Mouse (Mus musculus) gastrocnemius, postnatal 14 days (tissue): ENCODE measurements at regions not wholly inside any gene's neighbourhood (a gene's known extent, or its start where the extent isn't known, plus 50 kb on each side); places are given as distances from the start of the nearest gene placed in this dataset.

ENCODE experiments used
- DNase-seq: peaks from one replicate; pipeline ENCODE4 v3.0.0; 2021; ENCODE audit warnings: mixed read lengths
- intact Hi-C: fragments of 180-260 bp; cut with DNase I; formaldehyde crosslinking; loops from one replicate; pipeline ENCODE4 v1.15.1; 2025; ENCODE audit warnings: low total_unique reads

DNA sequence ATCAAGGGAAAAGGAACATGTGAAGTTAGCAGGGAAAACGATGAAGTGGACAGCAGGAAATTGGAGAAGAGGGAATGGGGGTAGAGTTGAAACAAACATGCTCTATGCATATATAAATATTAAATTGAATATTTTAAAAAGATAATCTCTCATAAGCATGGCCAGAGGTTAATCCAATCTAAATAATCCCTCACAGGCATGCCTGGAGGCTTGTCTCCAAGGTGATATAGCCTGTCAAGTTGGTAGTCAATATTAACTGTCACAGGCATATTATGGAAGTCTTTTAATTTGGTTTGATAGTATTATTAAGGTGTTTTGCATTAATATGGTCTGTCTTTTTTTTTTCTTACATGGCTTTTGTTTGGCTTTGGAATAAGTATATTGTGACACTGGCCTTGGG is 396.1 kb upstream of the Smarca2 start:
- no peak for DNase-seq
- intact Hi-C loops = no loop called here

GRCm38 (mm10) chr19:26234539-26234938 is 370.3 kb upstream of the Smarca2 start:
- DNase-seq = no peak
- intact Hi-C loops = no loop called here

DNA sequence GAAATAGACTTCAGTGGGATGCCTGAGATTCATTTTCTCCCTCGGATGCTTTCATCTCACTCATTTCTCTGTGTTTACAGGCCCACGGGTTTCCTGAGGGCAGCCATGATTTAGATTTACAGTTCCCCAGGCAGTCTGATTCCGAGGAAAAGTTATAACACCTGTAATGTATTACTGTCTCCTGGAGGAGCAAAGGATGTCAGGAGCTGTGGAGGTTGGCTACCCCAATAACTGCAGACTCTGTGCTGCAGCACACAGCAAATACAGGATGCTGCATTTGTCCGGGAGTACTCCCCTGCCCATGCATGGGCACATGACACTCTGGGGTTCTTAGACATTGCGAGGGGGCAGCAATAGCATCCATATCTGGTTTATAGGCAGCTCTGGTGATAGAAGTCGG is 360.8 kb upstream of the Smarca2 start:
- intact Hi-C loops = no loop called here
- DNase-seq = no peak

DNA sequence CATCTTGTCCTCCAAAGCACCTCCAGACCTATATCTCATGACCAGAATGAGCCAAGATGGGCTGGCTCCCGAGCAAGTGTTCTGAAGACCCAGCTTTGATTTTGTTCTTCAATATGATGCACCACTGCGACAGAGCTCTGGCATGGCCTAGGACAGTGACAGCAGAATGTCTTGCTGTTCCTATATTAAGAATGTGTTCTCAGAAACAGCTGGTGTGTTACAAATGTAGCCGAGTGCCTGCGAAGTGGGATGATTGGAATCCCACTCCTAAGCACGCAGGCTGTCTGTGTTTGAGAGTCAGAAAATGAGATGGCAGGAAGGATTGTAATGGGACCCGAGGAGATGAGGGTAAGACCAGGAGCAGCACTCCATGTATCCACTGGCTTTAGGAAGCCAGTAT is 355.1 kb upstream of the Smarca2 start:
- intact Hi-C loops = no loop called here
- DNase-seq = no peak

GRCm38 (mm10) chr19:26258677-26259076 is 346.2 kb upstream of the Smarca2 start:
- no peak for DNase-seq
- intact Hi-C loops = no loop called here

DNA sequence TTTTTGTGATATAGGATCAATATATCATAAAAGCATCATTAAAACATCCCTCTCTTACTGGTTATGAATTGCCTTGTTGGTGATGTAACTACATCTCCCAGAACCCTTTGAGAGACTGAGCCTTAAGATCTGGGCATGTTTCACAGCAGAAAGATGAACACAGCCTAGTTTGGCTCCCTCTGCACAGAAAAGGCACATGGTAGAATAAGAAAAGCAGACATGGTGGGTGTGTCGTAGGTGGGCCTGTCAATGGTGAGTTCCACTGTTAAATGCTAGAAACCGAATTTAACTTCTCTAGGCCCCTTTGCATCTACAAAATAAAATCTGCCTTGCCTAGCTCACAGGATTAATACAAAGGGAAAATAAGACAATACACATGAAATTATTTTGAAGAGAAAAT is 343.3 kb upstream of the Smarca2 start:
- intact Hi-C loops = no loop called here
- DNase-seq = no peak

DNA sequence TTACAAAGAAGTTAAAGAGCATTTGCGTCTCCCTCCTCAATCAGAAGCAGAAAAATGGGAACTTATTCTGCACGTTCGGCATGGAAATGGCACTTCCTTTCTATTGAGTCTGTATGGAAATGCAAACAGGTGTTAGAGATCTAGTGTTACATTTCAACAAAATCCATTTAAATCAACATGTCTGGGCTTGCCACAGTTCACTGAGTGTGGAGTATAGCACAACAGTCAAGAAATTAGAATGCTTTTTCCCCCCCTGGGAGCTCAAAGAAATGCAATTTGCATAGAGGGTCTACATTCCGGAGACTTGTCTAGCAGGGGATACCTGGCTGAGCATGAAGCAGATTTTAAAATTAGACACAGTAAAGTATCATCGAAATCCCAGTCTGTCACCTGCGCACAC is 308.5 kb upstream of the Smarca2 start:
- no peak for DNase-seq
- intact Hi-C loops = no loop called here

DNA sequence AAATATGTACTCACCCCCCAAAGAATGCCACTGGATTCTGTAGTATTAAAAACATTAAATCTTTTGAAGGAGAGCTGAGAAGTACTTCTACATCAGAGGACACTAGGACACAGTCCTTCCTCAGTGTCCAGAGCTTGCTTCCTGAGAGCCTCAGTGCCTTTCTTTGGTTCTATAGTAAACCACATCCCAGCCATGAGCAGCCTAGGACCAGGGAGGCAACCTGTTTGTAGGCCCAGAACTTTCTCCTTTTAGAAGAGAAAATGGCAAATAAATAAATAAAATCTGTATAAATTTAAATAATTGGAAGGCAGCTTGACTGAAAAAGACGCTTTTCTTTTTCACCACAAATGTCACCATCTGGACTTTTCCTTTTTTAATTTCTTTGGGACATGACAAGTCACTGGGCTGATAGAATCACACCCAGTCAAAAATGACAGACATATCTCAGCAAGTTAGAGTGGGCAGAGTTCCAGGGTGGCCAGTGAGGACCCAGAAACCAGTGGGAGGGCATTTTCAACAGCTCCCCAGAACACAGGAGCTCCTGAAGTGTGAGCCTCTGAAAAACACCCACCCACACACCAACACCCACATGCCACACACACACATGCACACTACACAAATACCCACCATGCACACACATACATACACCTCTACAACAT is 296.2 kb upstream of the Smarca2 start:
- intact Hi-C loops = no loop called here
- DNase-seq = no peak

- peak; percentile 4 for DNase-seq
Observed at GRCm38 (mm10) chr19:26318977-26319376, 285.9 kb upstream of the Smarca2 start.

GRCm38 (mm10) chr19:26323682-26324081 is 281.2 kb upstream of the Smarca2 start:
- no peak for DNase-seq
- intact Hi-C loops = no loop called here

More at GRCm38 (mm10) chr19:26318977-26319376, 285.9 kb upstream of the Smarca2 start:
- intact Hi-C loops = no loop called here

- no peak for DNase-seq
- intact Hi-C loops = no loop called here
Observed at GRCm38 (mm10) chr19:26339120-26339519, 265.7 kb upstream of the Smarca2 start.

DNA sequence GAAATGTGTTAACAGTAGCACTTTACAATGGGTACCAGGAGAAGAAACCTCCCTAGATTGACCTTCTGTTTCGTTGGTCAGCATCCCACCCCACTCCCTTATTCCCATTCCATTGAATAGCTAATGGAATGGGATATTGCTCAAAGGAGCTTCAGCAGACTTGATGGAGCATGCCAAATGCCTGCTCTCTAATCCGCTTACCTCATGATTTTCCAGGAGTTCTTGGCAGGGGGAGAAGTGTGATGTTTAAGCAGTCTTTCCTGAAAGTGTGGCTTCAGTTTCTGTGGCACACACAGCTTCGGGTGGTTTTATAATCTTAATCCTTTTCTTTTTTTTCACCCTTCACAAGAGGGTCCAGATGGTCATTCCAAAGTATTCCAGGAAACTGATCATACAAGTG is 264.7 kb upstream of the Smarca2 start:
- intact Hi-C loops = no loop called here
- DNase-seq = no peak

- intact Hi-C loops = no loop called here
- no peak for DNase-seq
Observed at GRCm38 (mm10) chr19:26355054-26355453, 249.8 kb upstream of the Smarca2 start.

DNA sequence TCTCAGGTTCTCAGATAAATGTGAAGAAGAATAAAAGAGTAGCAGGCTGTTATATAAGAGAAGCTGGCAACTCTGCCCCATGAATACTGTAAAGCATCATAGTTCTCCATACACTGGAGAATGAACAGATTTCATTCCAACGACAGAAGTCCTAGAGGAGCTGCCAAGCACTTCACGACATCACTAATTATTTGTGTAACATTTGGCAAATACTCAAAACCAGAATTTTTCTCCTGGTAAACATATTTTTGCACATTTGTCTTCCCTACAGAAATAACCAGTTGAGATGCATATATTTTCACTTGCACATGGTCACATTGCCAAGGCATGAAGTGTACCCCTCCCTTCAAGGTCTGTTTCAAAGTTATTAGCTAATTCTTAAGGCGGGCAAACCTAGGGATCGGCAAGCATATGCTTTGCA is 220.9 kb upstream of the Smarca2 start:
- DNase-seq = no peak
- intact Hi-C loops = no loop called here

DNA sequence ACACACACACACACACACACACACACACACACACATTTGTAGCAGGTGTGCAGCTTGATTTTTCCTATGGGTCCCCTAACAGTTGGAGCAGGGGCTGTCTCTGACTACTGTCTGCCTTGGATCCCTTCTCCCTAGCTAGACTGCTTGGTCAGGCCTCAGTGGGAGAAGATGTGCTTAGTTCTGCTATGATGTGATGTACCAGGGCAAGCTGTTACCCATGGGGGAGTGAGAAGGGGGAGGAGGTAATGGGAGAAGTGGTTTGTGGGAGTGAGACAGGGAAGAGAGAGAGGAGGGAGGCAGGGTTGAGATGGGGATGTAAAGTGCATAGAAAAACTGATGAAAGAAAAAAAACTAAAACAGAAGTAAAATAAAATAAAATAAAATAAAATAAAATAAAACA is 218.8 kb upstream of the Smarca2 start:
- intact Hi-C loops = no loop called here
- DNase-seq = no peak

- intact Hi-C loops = no loop called here
Observed at GRCm38 (mm10) chr19:26412684-26413083, 192.2 kb upstream of the Smarca2 start.

GRCm38 (mm10) chr19:26414476-26415024 is 190.3 kb upstream of the Smarca2 start:
- intact Hi-C loops = no loop called here
- DNase-seq = no peak

More at GRCm38 (mm10) chr19:26412684-26413083, 192.2 kb upstream of the Smarca2 start:
- DNase-seq = no peak

DNA sequence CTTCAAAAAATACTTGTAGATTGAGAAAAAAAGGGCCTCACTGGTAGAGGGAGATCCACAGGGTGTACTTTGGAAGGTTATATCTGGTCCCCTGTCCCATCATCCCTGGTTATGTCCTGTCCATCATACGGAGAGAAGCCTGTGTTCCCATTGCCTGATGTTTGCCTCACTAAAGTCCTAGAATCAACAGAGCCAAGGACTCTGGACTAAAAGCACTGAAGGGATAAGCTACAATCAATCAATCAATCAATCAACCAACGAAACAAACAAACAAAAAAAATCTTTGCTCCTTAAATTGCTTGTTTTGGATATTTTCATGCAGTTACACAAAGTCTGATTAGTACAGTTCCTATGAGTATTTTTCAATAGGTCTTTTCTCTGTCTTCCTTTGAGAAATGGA is 185.1 kb upstream of the Smarca2 start:
- no peak for DNase-seq
- intact Hi-C loops = no loop called here

- DNase-seq = no peak
- intact Hi-C loops = no loop called here
Observed at GRCm38 (mm10) chr19:26439163-26439562, 165.7 kb upstream of the Smarca2 start.

DNA sequence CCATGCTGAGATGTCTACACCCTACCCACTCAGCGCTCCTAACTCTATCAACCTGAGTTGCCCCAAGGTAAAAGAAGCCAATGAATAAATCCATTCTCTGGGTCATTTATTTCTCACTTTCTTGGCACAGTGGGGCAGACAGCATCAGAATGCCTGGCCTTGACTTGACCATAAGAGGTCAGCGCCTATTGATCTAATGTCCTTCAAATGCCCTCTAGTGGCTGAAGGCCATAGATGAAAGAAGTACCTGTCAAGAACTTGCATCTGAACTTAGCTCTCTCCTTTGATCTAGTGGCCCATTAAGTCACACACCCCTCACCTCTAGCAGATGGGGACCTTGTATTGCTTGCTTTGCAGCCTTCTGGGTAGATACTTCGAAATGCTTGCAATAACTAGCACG is 159.5 kb upstream of the Smarca2 start:
- intact Hi-C loops = no loop called here
- DNase-seq = no peak

GRCm38 (mm10) chr19:26447427-26448023 is 157.3 kb upstream of the Smarca2 start:
- intact Hi-C loops = no loop called here
- DNase-seq = no peak
